Mouse (Mus musculus) forebrain, embryonic 10.5 days (tissue): Measurements from ENCODE around the gene Txnip. TPM values are rescaled to one million over a fixed set of nuclear protein-coding genes. Genes with fewer than 3 reads are reported as not detected.
"Not testable (repeated sequence)": the region's sequence is repeated elsewhere in the genome, so short reads cannot be mapped to it uniquely, and the experiment has no call there.

ENCODE experiments used
- DNase-seq: peaks from one replicate; pipeline ENCODE4 v3.0.0-alpha.2; 2017; ENCODE audit warnings: low spot score; ENCODE audit errors: extremely low spot score
- H3K27ac ChIP-seq: fragments of 300-500 bp; sonication (generic); 2 replicates; pipeline ENCODE4 v1.5.1; 2016; ENCODE audit warnings: mild to moderate bottlenecking
- H3K27me3 ChIP-seq: fragments of 300-500 bp; sonication (generic); 2 replicates; pipeline ENCODE4 v1.6.1; 2016; ENCODE audit warnings: mild to moderate bottlenecking; ENCODE audit not compliant: poor library complexity, severe bottlenecking
- H3K36me3 ChIP-seq: fragments of 300-500 bp; sonication (generic); replicated peaks from 2 replicates; pipeline ENCODE4 v1.6.1; 2016; ENCODE audit warnings: mild to moderate bottlenecking, moderate library complexity
- H3K4me1 ChIP-seq: fragments of 300-500 bp; sonication (generic); 2 replicates; pipeline ENCODE4 v1.6.1; 2016
- H3K4me3 ChIP-seq: fragments of 300-500 bp; sonication (generic); 2 replicates; pipeline ENCODE4 v1.5.1; 2016; ENCODE audit warnings: mild to moderate bottlenecking, moderate library complexity
- H3K9me3 ChIP-seq: fragments of 300-500 bp; sonication (generic); 2 replicates; pipeline ENCODE4 v1.6.1; 2016; ENCODE audit warnings: mild to moderate bottlenecking, moderate library complexity
- WGBS: fragments of 180-500 bp; shearing (Covaris S2); methylation state at CpG from one replicate; pipeline ENCODE4 v1.1.7; 2016; 5-methylcytosine and 5-hydroxymethylcytosine counted together
- polyA plus RNA-seq: library from polyadenylated mRNA; unstranded; fragments of >200 nt; fragmentation: Nextera tagmentation; extraction: Ambion mirVana; gene quantifications from 2 replicates; pipeline ENCODE4 v1.2.1, GENCODE M21; 2016

The Txnip gene
- polyA plus RNA-seq = 26.8 and 27.9 TPM in 2 replicates

DNA sequence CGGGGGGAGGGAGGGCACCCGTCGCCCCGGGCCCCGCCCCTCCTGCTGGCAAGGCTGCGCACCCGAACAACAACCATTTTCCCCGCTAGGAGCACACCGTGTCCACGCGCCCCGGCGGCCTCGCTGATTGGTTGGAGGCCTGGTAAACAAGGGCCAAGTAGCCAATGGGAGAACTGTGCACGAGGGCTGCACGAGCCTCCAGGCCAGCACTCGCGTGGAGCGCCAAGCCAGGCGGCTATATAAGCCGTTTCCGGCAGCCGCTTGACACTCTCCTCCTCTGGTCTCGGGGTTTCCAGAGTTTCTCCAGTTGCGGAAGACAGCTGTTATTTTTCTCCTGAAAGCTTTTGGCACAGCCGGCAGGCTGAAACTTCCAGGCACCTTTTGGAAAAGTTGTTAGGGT lies at the start of gene Txnip:
Txnip (plus strand) TSS at position 264 of the 400 bp plus-strand sequence.
- Histone ChIP-seq H3K4me3 (peak within 1 kb of the TSS; percentile 69), H3K27ac (peak within 1 kb of the TSS; percentile 88), H3K27me3 (no peaks in the 10 kb centered on the region), H3K4me1 (peaks cover 60% of the 10 kb centered on the region), H3K9me3 (no peaks in the 10 kb centered on the region), H3K36me3 (peaks cover 25% of the 10 kb centered on the region)
- DNase-seq = peak; percentile 99
- under 1% methylated on average over 26 of the region's 26 CpGs for WGBS

DNA sequence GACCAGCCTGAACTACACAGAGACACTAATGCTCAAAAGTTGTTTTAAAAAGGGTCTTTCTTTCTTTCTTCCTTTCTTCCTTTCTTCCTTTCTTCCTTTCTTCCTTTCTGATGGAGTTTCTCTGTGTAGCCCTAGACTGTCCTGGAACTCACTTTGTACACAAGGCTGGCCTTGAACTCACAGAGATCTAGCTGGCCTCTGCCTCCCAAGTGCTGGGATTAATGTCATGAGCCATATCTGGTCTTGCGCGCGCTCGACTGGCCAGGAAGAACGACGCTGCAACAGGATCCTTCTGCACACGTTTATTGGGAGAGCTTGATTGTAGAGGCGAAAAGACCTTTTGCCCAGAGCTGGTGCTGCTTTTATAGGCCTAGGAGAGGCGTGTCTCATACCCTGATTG lies 49.8 kb upstream of the Txnip start:
- not testable (repeated sequence) for H3K27me3 ChIP-seq, H3K27ac ChIP-seq, H3K36me3 ChIP-seq, H3K4me1 ChIP-seq, DNase-seq, H3K4me3 ChIP-seq, H3K9me3 ChIP-seq
- 95% methylated on average over 8 of the region's 9 CpGs for WGBS

- DNase-seq = no peak
- no peak overlapping the region for H3K27ac ChIP-seq
- peaks cover 4% of the 10 kb centered on the region for H3K4me1 ChIP-seq
- H3K9me3 ChIP-seq = no peaks in the 10 kb centered on the region
- H3K27me3 ChIP-seq = peaks cover 7% of the 10 kb centered on the region
- H3K4me3 ChIP-seq = no peak overlapping the region
- WGBS = 58% methylated on average over 5 of the region's 5 CpGs
- H3K36me3 ChIP-seq = no peaks in the 10 kb centered on the region
These were observed 37.6 kb upstream of the Txnip start for GRCm38 (mm10) chr3:96520171-96520570.

DNA sequence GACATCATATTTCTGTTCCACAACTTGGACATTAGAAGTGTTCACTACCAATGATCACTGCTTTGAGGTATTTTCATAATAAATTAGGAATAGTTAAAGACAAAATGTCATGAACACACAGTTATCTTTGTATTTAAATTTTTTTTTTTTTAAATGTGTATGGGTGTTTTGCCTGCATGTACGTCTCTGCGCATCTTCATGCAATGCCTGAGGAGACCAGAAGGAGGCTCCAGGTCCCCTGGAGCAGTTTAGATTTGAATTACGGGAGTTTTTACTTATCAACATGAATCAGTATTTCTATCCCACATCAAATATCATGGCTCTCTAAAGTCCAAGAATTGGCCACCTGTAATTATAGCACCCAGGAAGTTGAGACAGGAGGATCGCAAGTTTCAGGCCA lies 35.6 kb upstream of the Txnip start:
- H3K4me1 ChIP-seq = peaks cover 10% of the 10 kb centered on the region
- 68% methylated on average over 4 of the region's 4 CpGs for WGBS

GRCm38 (mm10) chr3:96524028-96524810 lies 33.5 kb upstream of the Txnip start:
- no peak overlapping the region for H3K4me3 ChIP-seq
- H3K4me1 ChIP-seq = peaks cover 25% of the 10 kb centered on the region
- no peaks in the 10 kb centered on the region for H3K9me3 ChIP-seq
- WGBS = 81% methylated on average over 12 of the region's 12 CpGs
- H3K27me3 ChIP-seq = peaks cover 47% of the 10 kb centered on the region
- H3K27ac ChIP-seq = no peak overlapping the region
- DNase-seq = no peak
- H3K36me3 ChIP-seq = no peaks in the 10 kb centered on the region

More for the DNA sequence above, 35.6 kb upstream of the Txnip start:
- Histone ChIP-seq H3K4me3 (no peak overlapping the region), H3K27ac (no peak overlapping the region), H3K27me3 (peaks cover 27% of the 10 kb centered on the region), H3K9me3 (no peaks in the 10 kb centered on the region), H3K36me3 (no peaks in the 10 kb centered on the region)
- no peak for DNase-seq

DNA sequence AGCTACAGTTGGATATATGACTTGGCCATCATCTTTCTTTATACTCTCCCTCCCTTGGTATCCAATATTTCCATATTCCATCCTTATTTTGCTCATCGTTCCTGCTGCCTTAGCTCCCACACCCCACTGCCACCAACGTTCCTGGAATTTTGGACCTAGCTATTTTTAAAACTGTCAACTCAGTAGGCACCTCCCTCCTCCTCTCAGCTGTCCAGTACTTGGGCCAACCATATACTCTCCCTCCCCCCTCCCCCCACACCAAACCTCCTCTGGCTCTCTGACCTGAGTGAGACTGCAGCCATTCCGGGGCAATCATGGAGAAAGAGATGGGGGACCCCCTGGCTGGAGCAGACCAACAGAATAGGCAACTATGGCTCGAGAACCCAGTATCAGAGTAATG lies 32.8 kb upstream of the Txnip start, which contains the start of gene Hfe2:
Hfe2 (plus strand) TSS at position 259 of the 400 bp plus-strand sequence.
- peaks cover 52% of the 10 kb centered on the region for H3K27me3 ChIP-seq
- H3K27ac ChIP-seq = no peak within 1 kb of the TSS
- no peak for DNase-seq
- peaks cover 25% of the 10 kb centered on the region for H3K4me1 ChIP-seq
- no peaks in the 10 kb centered on the region for H3K36me3 ChIP-seq
- WGBS = 83% methylated on average over 4 of the region's 4 CpGs
- H3K4me3 ChIP-seq = no peak within 1 kb of the TSS
- H3K9me3 ChIP-seq = no peaks in the 10 kb centered on the region

DNA sequence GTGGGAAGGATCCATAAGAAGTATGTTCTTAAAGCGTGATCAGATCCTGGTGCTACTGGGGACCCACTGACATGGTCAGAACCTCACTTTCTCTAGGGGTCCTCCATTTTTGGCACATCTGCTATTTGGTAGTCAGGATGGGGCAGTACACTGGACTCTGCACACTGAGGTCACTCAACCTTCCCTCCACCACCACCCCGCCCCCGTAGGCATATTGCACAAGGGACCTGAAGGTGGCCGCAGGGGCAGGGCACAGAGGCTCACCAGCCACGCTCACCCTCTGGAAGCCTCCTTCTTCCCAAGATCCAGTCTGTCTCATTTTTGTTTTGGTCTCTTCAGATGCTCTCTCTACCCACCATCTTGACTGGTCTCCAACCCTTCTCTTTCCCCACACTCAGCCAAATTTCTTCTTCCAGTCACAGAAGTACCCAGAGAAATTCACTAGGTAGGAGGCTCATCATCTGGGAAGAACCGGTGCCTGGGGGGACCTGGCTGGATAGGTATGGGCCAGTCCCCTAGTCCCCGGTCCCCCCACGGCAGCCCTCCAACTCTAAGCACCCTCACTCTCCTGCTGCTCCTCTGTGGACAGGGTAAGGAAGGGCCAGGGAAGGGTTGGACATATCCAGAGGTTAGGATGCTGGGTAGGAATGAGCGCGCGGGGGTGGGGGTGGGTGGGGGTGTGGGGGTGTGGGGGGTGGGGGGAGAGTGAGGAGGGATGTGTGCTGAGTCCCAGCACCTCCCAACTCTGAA lies 31.6 kb upstream of the Txnip start:
- 72% methylated on average over 11 of the region's 11 CpGs for WGBS
- H3K4me1 ChIP-seq = peaks cover 21% of the 10 kb centered on the region
- H3K4me3 ChIP-seq = peak overlapping the region; percentile 64; the same call in 1 of the 2 replicates
- H3K9me3 ChIP-seq = no peaks in the 10 kb centered on the region
- no peak overlapping the region for H3K27ac ChIP-seq
- no peak for DNase-seq
- no peaks in the 10 kb centered on the region for H3K36me3 ChIP-seq
- peaks cover 62% of the 10 kb centered on the region for H3K27me3 ChIP-seq

DNA sequence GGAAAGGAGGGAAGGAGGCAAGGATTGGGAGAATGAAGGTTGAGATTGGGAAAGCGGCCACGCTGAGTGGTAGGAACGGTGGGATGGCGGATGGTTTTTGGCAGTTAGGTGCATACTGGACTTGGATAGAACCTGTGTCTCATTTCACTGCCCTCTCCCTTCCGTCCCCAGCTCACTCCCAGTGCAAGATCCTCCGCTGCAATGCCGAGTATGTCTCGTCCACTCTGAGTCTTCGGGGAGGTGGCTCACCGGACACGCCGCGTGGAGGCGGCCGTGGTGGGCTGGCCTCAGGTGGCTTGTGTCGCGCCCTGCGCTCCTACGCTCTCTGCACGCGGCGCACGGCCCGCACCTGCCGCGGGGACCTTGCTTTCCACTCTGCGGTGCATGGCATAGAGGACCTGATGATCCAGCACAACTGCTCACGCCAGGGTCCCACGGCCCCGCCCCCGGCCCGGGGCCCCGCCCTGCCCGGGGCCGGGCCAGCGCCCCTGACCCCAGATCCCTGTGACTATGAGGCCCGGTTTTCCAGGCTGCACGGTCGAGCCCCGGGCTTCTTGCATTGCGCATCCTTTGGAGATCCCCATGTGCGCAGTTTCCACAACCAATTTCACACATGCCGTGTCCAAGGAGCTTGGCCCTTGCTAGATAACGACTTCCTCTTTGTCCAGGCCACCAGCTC lies 30.8 kb upstream of the Txnip start:
- Histone ChIP-seq H3K9me3 (no peaks in the 10 kb centered on the region), H3K4me3 (peak overlapping the region; percentile 64), H3K4me1 (peaks cover 21% of the 10 kb centered on the region), H3K36me3 (no peaks in the 10 kb centered on the region), H3K27me3 (peaks cover 62% of the 10 kb centered on the region), H3K27ac (peak overlapping the region; percentile 72)
- 5% methylated on average over 44 of the region's 44 CpGs for WGBS
- peak; percentile 44 for DNase-seq

- 0 out of 2 replicates have a peak overlapping the region, but pooled peaks have one; percentile 21 for H3K27ac ChIP-seq
- peak overlapping the region; percentile 64 for H3K4me3 ChIP-seq
These were observed 29.3 kb upstream of the Txnip start for GRCm38 (mm10) chr3:96528506-96528905.

GRCm38 (mm10) chr3:96532050-96532449 lies 25.7 kb upstream of the Txnip start:
- DNase-seq = no peak
- Histone ChIP-seq H3K36me3 (no peaks in the 10 kb centered on the region), H3K9me3 (no peaks in the 10 kb centered on the region), H3K4me1 (peaks cover 15% of the 10 kb centered on the region), H3K27me3 (peaks cover 36% of the 10 kb centered on the region), H3K4me3 (no peak overlapping the region), H3K27ac (no peak overlapping the region)
- WGBS = 66% methylated on average over 7 of the region's 7 CpGs

More at GRCm38 (mm10) chr3:96528506-96528905, 29.3 kb upstream of the Txnip start:
- H3K36me3 ChIP-seq = no peaks in the 10 kb centered on the region
- peaks cover 62% of the 10 kb centered on the region for H3K27me3 ChIP-seq
- DNase-seq = no peak
- H3K9me3 ChIP-seq = no peaks in the 10 kb centered on the region
- peaks cover 21% of the 10 kb centered on the region for H3K4me1 ChIP-seq
- whole genome bisulfite sequencing = 50% methylated on average over 9 of the region's 9 CpGs

DNA sequence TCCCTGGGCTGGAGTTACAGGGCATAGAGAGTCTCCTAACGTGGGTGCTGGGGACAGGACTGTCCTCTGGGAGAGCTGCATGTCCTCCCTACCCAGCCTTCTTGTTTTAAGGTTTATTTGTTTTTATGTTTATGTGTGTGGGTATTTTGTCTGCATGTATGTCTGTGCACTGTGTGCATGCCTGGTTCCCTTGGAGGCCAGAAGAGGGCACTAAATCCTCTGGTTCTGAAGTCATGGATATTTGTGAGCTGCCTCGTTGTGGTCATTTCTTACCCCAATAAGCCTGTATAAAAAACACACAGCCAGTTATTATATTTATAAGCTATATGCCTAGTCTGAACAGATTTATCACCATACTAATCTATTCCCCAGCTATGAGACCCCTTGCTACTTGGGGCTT lies 23.5 kb upstream of the Txnip start:
- Histone ChIP-seq H3K4me1 (peaks cover 4% of the 10 kb centered on the region; the same call in 1 of the 2 replicates), H3K36me3 (no peaks in the 10 kb centered on the region), H3K27ac (no peak overlapping the region), H3K4me3 (no peak overlapping the region), H3K9me3 (no peaks in the 10 kb centered on the region), H3K27me3 (peaks cover 14% of the 10 kb centered on the region)
- no peak for DNase-seq
- 57% methylated on average over 2 of the region's 2 CpGs for WGBS

DNA sequence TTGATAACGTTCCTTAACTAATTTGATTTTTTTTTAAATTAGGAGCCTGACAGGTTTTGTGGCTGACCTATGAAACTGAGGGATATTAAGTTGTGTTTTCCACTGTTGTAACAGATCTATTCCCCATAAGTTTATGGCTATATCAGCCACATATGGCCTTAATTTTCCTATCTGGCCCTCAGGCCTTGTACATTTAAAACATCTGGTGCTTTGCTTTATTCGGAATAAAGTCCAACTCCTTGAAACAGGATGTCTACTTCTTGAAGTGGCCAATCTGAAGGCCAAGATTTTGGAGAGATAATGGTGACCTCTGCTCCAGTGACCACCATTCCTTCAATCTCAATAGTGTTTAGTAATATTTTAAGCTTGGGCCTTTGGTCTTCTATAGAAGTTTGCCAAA lies 18.4 kb upstream of the Txnip start:
- H3K4me1 ChIP-seq = peaks cover 21% of the 10 kb centered on the region
- H3K36me3 ChIP-seq = no peaks in the 10 kb centered on the region
- no peak overlapping the region for H3K27ac ChIP-seq
- DNase-seq = no peak
- H3K4me3 ChIP-seq = no peak overlapping the region
- no peaks in the 10 kb centered on the region for H3K9me3 ChIP-seq
- peaks cover 20% of the 10 kb centered on the region for H3K27me3 ChIP-seq
- 62% methylated on average over 2 of the region's 2 CpGs for WGBS
